Mouse (Mus musculus): ENCODE measurements around the gene Slc4a10.
"Not testable (repeated sequence)": the region's sequence is repeated elsewhere in the genome, so short reads cannot be mapped to it uniquely, and the experiment has no call there.

Slc4a10 gene

GRCm38 (mm10) chr2:62046421-62046845, at the start of gene Slc4a10:
Gene Slc4a10 (plus strand): TSS chr2:62046462.
- DNase-seq: peak; percentile 72

- DNase-seq: not testable (repeated sequence)
Measured at GRCm38 (mm10) chr2:62001251-62001650, 45.0 kb upstream of the Slc4a10 start.

GRCm38 (mm10) chr2:62018209-62018608, 28.1 kb upstream of the Slc4a10 start:
- DNase-seq: no peak

- no peak for DNase-seq
Measured at GRCm38 (mm10) chr2:62046861-62047503, 720 bp downstream of the Slc4a10 start.

- peak; percentile 73 for DNase-seq
Measured at GRCm38 (mm10) chr2:62047504-62048005, 1.3 kb downstream of the Slc4a10 start.

- peak; percentile 13 for DNase-seq
Measured at GRCm38 (mm10) chr2:62048116-62048515, 1.9 kb downstream of the Slc4a10 start.

- no peak for DNase-seq
Measured at GRCm38 (mm10) chr2:62076512-62076911, 30.2 kb downstream of the Slc4a10 start.

GRCm38 (mm10) chr2:62087566-62087965, 41.3 kb downstream of the Slc4a10 start:
- no peak for DNase-seq

- no peak for DNase-seq
Measured at GRCm38 (mm10) chr2:62088715-62089114, 42.5 kb downstream of the Slc4a10 start.

GRCm38 (mm10) chr2:62089208-62089607, 42.9 kb downstream of the Slc4a10 start:
- no peak for DNase-seq

- no peak for DNase-seq
Measured at GRCm38 (mm10) chr2:62100526-62100925, 54.3 kb downstream of the Slc4a10 start.

- no peak for DNase-seq
Measured at GRCm38 (mm10) chr2:62115346-62115745, 69.1 kb downstream of the Slc4a10 start.

GRCm38 (mm10) chr2:62129975-62130374, 83.7 kb downstream of the Slc4a10 start:
- DNase-seq: no peak

GRCm38 (mm10) chr2:62134911-62135310, 88.6 kb downstream of the Slc4a10 start:
- no peak for DNase-seq

GRCm38 (mm10) chr2:62147636-62148035, 101.4 kb downstream of the Slc4a10 start:
- no peak for DNase-seq

GRCm38 (mm10) chr2:62149421-62149820, 103.2 kb downstream of the Slc4a10 start:
- no peak for DNase-seq

GRCm38 (mm10) chr2:62150830-62151229, 104.6 kb downstream of the Slc4a10 start:
- no peak for DNase-seq

GRCm38 (mm10) chr2:62210109-62210508, 163.8 kb downstream of the Slc4a10 start:
- no peak for DNase-seq

GRCm38 (mm10) chr2:62211106-62211505, 164.8 kb downstream of the Slc4a10 start:
- peak; percentile 22 for DNase-seq

GRCm38 (mm10) chr2:62227563-62227962, 181.3 kb downstream of the Slc4a10 start:
- no peak for DNase-seq

GRCm38 (mm10) chr2:62231271-62231670, 185.0 kb downstream of the Slc4a10 start:
- DNase-seq: no peak

- DNase-seq: no peak
Measured at GRCm38 (mm10) chr2:62244167-62244566, 197.9 kb downstream of the Slc4a10 start.

GRCm38 (mm10) chr2:62268467-62268866, 222.2 kb downstream of the Slc4a10 start:
- no peak for DNase-seq

- DNase-seq: no peak
Measured at GRCm38 (mm10) chr2:62271840-62272239, 225.6 kb downstream of the Slc4a10 start.

- no peak for DNase-seq
Measured at GRCm38 (mm10) chr2:62278779-62279178, 232.5 kb downstream of the Slc4a10 start.

Data from cerebellum, adult 11 months (tissue).